Mouse (Mus musculus) intestine, embryonic 16.5 days (tissue): ENCODE measurements around the gene Scn1b. TPM values are rescaled to one million over a fixed set of nuclear protein-coding genes. Genes with fewer than 3 reads are reported as not detected.

Experiments used
- ATAC-seq: fragments of 200-750 bp; cut with Nextera tagmentation; 2 replicates; pipeline ENCODE4 v1.8.0; 2017; ENCODE audit warnings: moderate TSS enrichment, moderate library complexity
- H3K27ac ChIP-seq: fragments of 300-500 bp; sonication (generic); 2 replicates; pipeline ENCODE4 v1.5.1; 2014; ENCODE audit warnings: mild to moderate bottlenecking, low read length
- H3K27me3 ChIP-seq: fragments of 300-500 bp; sonication (generic); replicated peaks from 2 replicates; pipeline ENCODE4 v1.6.1; 2014; ENCODE audit warnings: low read length, control low read depth, mixed read lengths; ENCODE audit not compliant: control insufficient read depth, insufficient read depth
- H3K36me3 ChIP-seq: fragments of 300-500 bp; sonication (generic); 2 replicates; pipeline ENCODE4 v1.6.1; 2014; ENCODE audit warnings: low read length, control low read depth; ENCODE audit not compliant: control insufficient read depth, insufficient read depth
- H3K4me1 ChIP-seq: fragments of 300-500 bp; sonication (generic); 2 replicates; pipeline ENCODE4 v1.6.1; 2014; ENCODE audit warnings: low read length, control low read depth, mixed read lengths; ENCODE audit not compliant: control insufficient read depth, insufficient read depth
- H3K4me2 ChIP-seq: fragments of 300-500 bp; sonication (generic); 2 replicates; pipeline ENCODE4 v1.6.1; 2014; ENCODE audit warnings: low read depth, low read length, control low read depth
- H3K4me3 ChIP-seq: fragments of 300-500 bp; sonication (generic); 2 replicates; pipeline ENCODE4 v1.5.1; 2014; ENCODE audit warnings: mild to moderate bottlenecking, low read length
- H3K9ac ChIP-seq: fragments of 300-500 bp; sonication (generic); 2 replicates; pipeline ENCODE4 v1.6.1; 2014; ENCODE audit warnings: low read depth, low read length
- H3K9me3 ChIP-seq: fragments of 300-500 bp; sonication (generic); 2 replicates; pipeline ENCODE4 v1.6.1; 2016; ENCODE audit warnings: low read length, control low read depth; ENCODE audit not compliant: control insufficient read depth
- WGBS: fragments of 180-500 bp; shearing (Covaris S2); extraction: QIAGEN DNeasy Blood & Tissue Kit; methylation state at CpG from one replicate; pipeline ENCODE4 v1.1.7; 2014; 5-methylcytosine and 5-hydroxymethylcytosine counted together
- polyA plus RNA-seq: library from polyadenylated mRNA; unstranded; fragments of >200 nt; fragmentation: Nextera tagmentation; extraction: Ambion mirVana; gene quantifications from 2 replicates; pipeline ENCODE4 v1.2.1, GENCODE M21; 2015

The Scn1b gene
- 0.16 and 1.0 TPM in 2 replicates for polyA plus RNA-seq

- Histone ChIP-seq H3K4me1 (peaks cover 11% of the 10 kb centered on the region), H3K27ac (no peak within 1 kb of the TSS), H3K9ac (peak within 1 kb of the TSS; percentile 63), H3K4me3 (peak within 1 kb of the TSS; percentile 61), H3K36me3 (peaks cover 3% of the 10 kb centered on the region; the same call in 1 of the 2 replicates), H3K27me3 (peaks cover 31% of the 10 kb centered on the region), H3K4me2 (peak within 1 kb of the TSS; percentile 98), H3K9me3 (no peaks in the 10 kb centered on the region)
- 1% methylated on average over 57 of the region's 60 CpGs for whole genome bisulfite sequencing
- ATAC-seq, result peak; percentile 69
Observed at GRCm38 (mm10) chr7:31126851-31127724, at the start of gene Scn1b. Gene Scn1b, minus strand, starts transcription at chr7:31127003.

GRCm38 (mm10) chr7:31175096-31175495, 48.3 kb upstream of the Scn1b start:
- no peak overlapping the region for H3K4me3 ChIP-seq

GRCm38 (mm10) chr7:31174466-31174865, 47.7 kb upstream of the Scn1b start:
- Histone ChIP-seq H3K4me3 (no peak overlapping the region), H3K27me3 (peaks cover 3% of the 10 kb centered on the region; the same call in 1 of the 2 replicates), H3K36me3 (no peaks in the 10 kb centered on the region), H3K9me3 (no peaks in the 10 kb centered on the region), H3K4me1 (0 out of 2 replicates have a peak, but pooled peaks cover 2% of the 10 kb centered on the region), H3K9ac (no peak overlapping the region), H3K27ac (no peak overlapping the region), H3K4me2 (no peak overlapping the region)
- no peak for ATAC-seq
- WGBS, result 72% methylated on average over 8 of the region's 8 CpGs

More at GRCm38 (mm10) chr7:31175096-31175495, 48.3 kb upstream of the Scn1b start:
- Histone ChIP-seq H3K27ac (no peak overlapping the region), H3K9me3 (no peaks in the 10 kb centered on the region), H3K27me3 (peaks cover 3% of the 10 kb centered on the region; the same call in 1 of the 2 replicates), H3K4me1 (0 out of 2 replicates have a peak, but pooled peaks cover 2% of the 10 kb centered on the region), H3K9ac (no peak overlapping the region), H3K4me2 (no peak overlapping the region), H3K36me3 (no peaks in the 10 kb centered on the region)
- 79% methylated on average over 3 of the region's 3 CpGs for WGBS
- no peak for ATAC-seq

GRCm38 (mm10) chr7:31172238-31172637, 45.4 kb upstream of the Scn1b start:
- Histone ChIP-seq H3K36me3 (no peaks in the 10 kb centered on the region), H3K9ac (no peak overlapping the region), H3K4me2 (no peak overlapping the region), H3K27me3 (no peaks in the 10 kb centered on the region), H3K4me3 (no peak overlapping the region), H3K4me1 (no peaks in the 10 kb centered on the region), H3K27ac (no peak overlapping the region), H3K9me3 (no peaks in the 10 kb centered on the region)
- ATAC-seq, result no peak
- WGBS, result 24% methylated on average over 2 of the region's 2 CpGs

GRCm38 (mm10) chr7:31170520-31170919, 43.7 kb upstream of the Scn1b start:
- H3K27ac ChIP-seq, result no peak overlapping the region
- WGBS, result 91% methylated on average over 9 of the region's 9 CpGs
- no peaks in the 10 kb centered on the region for H3K9me3 ChIP-seq
- H3K4me3 ChIP-seq, result no peak overlapping the region
- H3K9ac ChIP-seq, result no peak overlapping the region
- H3K4me2 ChIP-seq, result no peak overlapping the region
- no peaks in the 10 kb centered on the region for H3K27me3 ChIP-seq
- ATAC-seq, result no peak
- H3K4me1 ChIP-seq, result no peaks in the 10 kb centered on the region
- H3K36me3 ChIP-seq, result no peaks in the 10 kb centered on the region

- H3K9me3 ChIP-seq, result no peaks in the 10 kb centered on the region
- H3K27ac ChIP-seq, result no peak overlapping the region
- no peak overlapping the region for H3K4me3 ChIP-seq
- H3K36me3 ChIP-seq, result no peaks in the 10 kb centered on the region
- no peak overlapping the region for H3K4me2 ChIP-seq
- H3K4me1 ChIP-seq, result no peaks in the 10 kb centered on the region
- WGBS, result 29% methylated on average over 8 of the region's 8 CpGs
- no peak for ATAC-seq
- no peaks in the 10 kb centered on the region for H3K27me3 ChIP-seq
- H3K9ac ChIP-seq, result no peak overlapping the region
Observed at GRCm38 (mm10) chr7:31168412-31168811, 41.6 kb upstream of the Scn1b start.

GRCm38 (mm10) chr7:31164748-31165147, 37.9 kb upstream of the Scn1b start:
- Histone ChIP-seq H3K9ac (no peak overlapping the region), H3K4me3 (no peak overlapping the region), H3K4me2 (no peak overlapping the region), H3K27me3 (no peaks in the 10 kb centered on the region), H3K27ac (no peak overlapping the region), H3K36me3 (no peaks in the 10 kb centered on the region), H3K4me1 (no peaks in the 10 kb centered on the region), H3K9me3 (no peaks in the 10 kb centered on the region)
- 59% methylated on average over 1 of the region's 1 CpGs for WGBS
- ATAC-seq, result no peak

GRCm38 (mm10) chr7:31163666-31164577, 37.1 kb upstream of the Scn1b start:
- H3K4me1 ChIP-seq, result no peaks in the 10 kb centered on the region
- no peak overlapping the region for H3K4me3 ChIP-seq
- WGBS, result 62% methylated on average over 3 of the region's 3 CpGs
- H3K9ac ChIP-seq, result no peak overlapping the region
- H3K27ac ChIP-seq, result no peak overlapping the region
- no peak overlapping the region for H3K4me2 ChIP-seq
- H3K9me3 ChIP-seq, result no peaks in the 10 kb centered on the region
- H3K27me3 ChIP-seq, result no peaks in the 10 kb centered on the region
- ATAC-seq, result no peak
- no peaks in the 10 kb centered on the region for H3K36me3 ChIP-seq

GRCm38 (mm10) chr7:31162324-31162723, 35.5 kb upstream of the Scn1b start:
- Histone ChIP-seq H3K9me3 (no peaks in the 10 kb centered on the region), H3K36me3 (no peaks in the 10 kb centered on the region), H3K4me3 (no peak overlapping the region), H3K4me2 (no peak overlapping the region), H3K9ac (no peak overlapping the region), H3K27me3 (no peaks in the 10 kb centered on the region), H3K4me1 (no peaks in the 10 kb centered on the region), H3K27ac (no peak overlapping the region)
- whole genome bisulfite sequencing, result 64% methylated on average over 11 of the region's 11 CpGs
- ATAC-seq, result no peak
